Mouse (Mus musculus) MEL (cell line): ENCODE measurements around the gene Pigo. TPM values are rescaled to one million over a fixed set of nuclear protein-coding genes. Genes with fewer than 3 reads are reported as not detected.

ENCODE experiments used
- DNase-seq: peaks from one replicate; pipeline ENCODE4 v3.0.0; 2011; ENCODE audit warnings: low read depth, low spot score
- H3K27ac ChIP-seq: 2 replicates; pipeline ENCODE4 v1.5.1; 2012; ENCODE audit warnings: low read depth, mild to moderate bottlenecking, control low read depth, low read length, moderate library complexity; ENCODE audit not compliant: control insufficient read depth
- H3K27me3 ChIP-seq, 2 experiments: fragments of 150-350 bp in 1 of 2; sonication (generic) in 1 of 2; 2 replicates each; pipeline ENCODE4 v1.6.1; 2012; ENCODE audit warnings: low read length in 2 of 2, mild to moderate bottlenecking in 2 of 2, improper control_type of control experiment in 1 of 2, moderate library complexity in 1 of 2; ENCODE audit not compliant: insufficient read depth in 2 of 2, control insufficient read depth in 1 of 2
- H3K36me3 ChIP-seq, 2 experiments: 2 replicates each; pipeline ENCODE4 v1.6.1; 2012 to 2014; ENCODE audit warnings: low read length in 2 of 2, improper control_type of control experiment in 1 of 2, inconsistent platforms in 1 of 2, mild to moderate bottlenecking in 1 of 2; ENCODE audit not compliant: insufficient read depth in 2 of 2, control insufficient read depth in 1 of 2
- H3K4me1 ChIP-seq, 2 experiments: fragments of 150-350 bp in 1 of 2; sonication (generic) in 1 of 2; 2 replicates each; pipeline ENCODE4 v1.6.1; 2012; ENCODE audit warnings: low read length in 2 of 2, improper control_type of control experiment in 1 of 2, mild to moderate bottlenecking in 1 of 2; ENCODE audit not compliant: insufficient read depth in 2 of 2, control insufficient read depth in 1 of 2
- H3K4me3 ChIP-seq, 2 experiments: fragments of 150-350 bp in 1 of 2; sonication (generic) in 1 of 2; 2 replicates each; pipeline ENCODE4 v1.5.1; 2012; ENCODE audit warnings: low read depth in 2 of 2, low read length in 2 of 2, mild to moderate bottlenecking in 2 of 2, moderate library complexity in 2 of 2, control low read depth in 1 of 2, improper control_type of control experiment in 1 of 2; ENCODE audit not compliant: control insufficient read depth in 1 of 2, insufficient read depth in 1 of 2
- H3K79me2 ChIP-seq: 2 replicates; pipeline ENCODE4 v1.6.1; 2012; ENCODE audit warnings: mild to moderate bottlenecking, low read length, moderate library complexity; ENCODE audit not compliant: control insufficient read depth, poor library complexity, insufficient read depth
- H3K9ac ChIP-seq: 2 replicates; pipeline ENCODE4 v1.6.1; 2012; ENCODE audit warnings: low read depth, mild to moderate bottlenecking, control low read depth, low read length, moderate library complexity; ENCODE audit not compliant: control insufficient read depth, poor library complexity, severe bottlenecking
- H3K9me3 ChIP-seq: fragments of 150-350 bp; sonication (generic); replicated peaks from 2 replicates; pipeline ENCODE4 v1.6.1; 2012; ENCODE audit warnings: mild to moderate bottlenecking, low read length, improper control_type of control experiment, moderate library complexity; ENCODE audit not compliant: insufficient read depth
- CHD2 ChIP-seq: IDR thresholded peaks from 2 replicates; pipeline ENCODE4 v1.6.1; 2011; ENCODE audit warnings: low read length, improper control_type of control experiment
- CTCF ChIP-seq, 3 experiments: IDR thresholded peaks in 2 of 3; conservative IDR thresholded peaks in 1 of 3; 2 replicates each; pipeline ENCODE4 v1.5.1; 2011 to 2012; ENCODE audit warnings: low read length in 3 of 3, low read depth in 2 of 3, mild to moderate bottlenecking in 2 of 3, improper control_type of control experiment in 1 of 3, inconsistent platforms in 1 of 3, mixed read lengths in 1 of 3, moderate library complexity in 1 of 3; ENCODE audit not compliant: control insufficient read depth in 1 of 3, insufficient read depth in 1 of 3, poor library complexity in 1 of 3, severe bottlenecking in 1 of 3
- E2F4 ChIP-seq: IDR thresholded peaks from 2 replicates; pipeline ENCODE4 v1.6.1; 2011; ENCODE audit warnings: low read depth, low read length, improper control_type of control experiment, borderline replicate concordance
- ELF1 ChIP-seq: IDR thresholded peaks from 2 replicates; pipeline ENCODE4 v1.6.1; 2014; ENCODE audit warnings: low read depth, mild to moderate bottlenecking, inconsistent platforms, low read length, improper control_type of control experiment, moderate library complexity
- EP300 ChIP-seq, 2 experiments: IDR thresholded peaks; 2 replicates each; pipeline ENCODE4 v1.6.1; 2011; ENCODE audit warnings: improper control_type of control experiment in 2 of 2, low read length in 2 of 2, low read depth in 1 of 2, mild to moderate bottlenecking in 1 of 2
- ETS1 ChIP-seq: IDR thresholded peaks from 2 replicates; pipeline ENCODE4 v1.6.1; 2012; ENCODE audit warnings: low read depth, mild to moderate bottlenecking, inconsistent platforms, low read length, improper control_type of control experiment, moderate library complexity
- GABPA ChIP-seq: IDR thresholded peaks from 2 replicates; pipeline ENCODE4 v1.6.1; 2012; ENCODE audit warnings: low read depth, mild to moderate bottlenecking, inconsistent platforms, low read length, improper control_type of control experiment, moderate library complexity
- GATA1 ChIP-seq: IDR thresholded peaks from 2 replicates; pipeline ENCODE4 v1.6.1; 2011; ENCODE audit warnings: low read depth, low read length, improper control_type of control experiment
- HCFC1 ChIP-seq: IDR thresholded peaks from 2 replicates; pipeline ENCODE4 v1.6.1; 2012; ENCODE audit warnings: low read depth, mild to moderate bottlenecking, inconsistent platforms, low read length, improper control_type of control experiment, moderate library complexity
- JUND ChIP-seq: IDR thresholded peaks from 2 replicates; pipeline ENCODE4 v1.6.1; 2011; ENCODE audit warnings: low read depth, mild to moderate bottlenecking, improper control_type of control experiment, low read length
- KAT2A ChIP-seq: conservative IDR thresholded peaks from 2 replicates; pipeline ENCODE4 v1.6.1; 2012; ENCODE audit warnings: low read depth, low read length, improper control_type of control experiment, inconsistent platforms
- MAX ChIP-seq: IDR thresholded peaks from 2 replicates; pipeline ENCODE4 v1.6.1; 2011; ENCODE audit warnings: low read length, improper control_type of control experiment
- MAZ ChIP-seq: IDR thresholded peaks from 2 replicates; pipeline ENCODE4 v1.6.1; 2012; ENCODE audit warnings: low read depth, mild to moderate bottlenecking, inconsistent platforms, low read length, improper control_type of control experiment
- MEF2A ChIP-seq: IDR thresholded peaks from 2 replicates; pipeline ENCODE4 v1.6.1; 2014; ENCODE audit warnings: low read depth, mild to moderate bottlenecking, inconsistent platforms, low read length, improper control_type of control experiment; ENCODE audit not compliant: poor library complexity, insufficient replicate concordance, severe bottlenecking; ENCODE audit errors: extremely low read depth
- MXI1 ChIP-seq: IDR thresholded peaks from 2 replicates; pipeline ENCODE4 v1.6.1; 2011; ENCODE audit warnings: mild to moderate bottlenecking, low read depth, low read length, improper control_type of control experiment
- MYC ChIP-seq: IDR thresholded peaks from 2 replicates; pipeline ENCODE4 v1.6.1; 2011; ENCODE audit warnings: low read depth, mild to moderate bottlenecking, low read length, improper control_type of control experiment, moderate library complexity
- NELFE ChIP-seq: IDR thresholded peaks from 2 replicates; pipeline ENCODE4 v1.6.1; 2011; ENCODE audit warnings: low read depth, low read length, improper control_type of control experiment
- NRF1 ChIP-seq: IDR thresholded peaks from 2 replicates; pipeline ENCODE4 v1.6.1; 2014; ENCODE audit warnings: low read depth, mild to moderate bottlenecking, inconsistent platforms, low read length, improper control_type of control experiment, moderate library complexity; ENCODE audit not compliant: poor library complexity, insufficient read depth, severe bottlenecking
- POLR2A ChIP-seq, 2 experiments: IDR thresholded peaks; 2 replicates each; pipeline ENCODE4 v1.6.1; 2011 to 2012; ENCODE audit warnings: low read length in 2 of 2, mild to moderate bottlenecking in 2 of 2, control low read depth in 1 of 2, improper control_type of control experiment in 1 of 2, low read depth in 1 of 2, moderate library complexity in 1 of 2; ENCODE audit not compliant: control insufficient read depth in 1 of 2, insufficient read depth in 1 of 2, poor library complexity in 1 of 2
- SIN3A ChIP-seq: IDR thresholded peaks from 2 replicates; pipeline ENCODE4 v1.6.1; 2012; ENCODE audit warnings: low read length, improper control_type of control experiment, inconsistent platforms
- TAL1 ChIP-seq: IDR thresholded peaks from 2 replicates; pipeline ENCODE4 v1.6.1; 2012; ENCODE audit warnings: mild to moderate bottlenecking, inconsistent platforms, low read length, moderate library complexity, mixed read lengths
- UBTF ChIP-seq: IDR thresholded peaks from 2 replicates; pipeline ENCODE4 v1.6.1; 2012; ENCODE audit warnings: low read depth, mild to moderate bottlenecking, inconsistent platforms, low read length, improper control_type of control experiment, moderate library complexity, borderline replicate concordance; ENCODE audit not compliant: insufficient read depth
- USF1 ChIP-seq: IDR thresholded peaks from 2 replicates; pipeline ENCODE4 v1.6.1; 2014; ENCODE audit warnings: low read depth, mild to moderate bottlenecking, inconsistent platforms, low read length, improper control_type of control experiment, moderate library complexity
- USF2 ChIP-seq, 2 experiments: IDR thresholded peaks; 2 replicates each; pipeline ENCODE4 v1.6.1; 2011 to 2012; ENCODE audit warnings: improper control_type of control experiment in 2 of 2, low read length in 2 of 2, borderline replicate concordance in 1 of 2, inconsistent platforms in 1 of 2, low read depth in 1 of 2, mild to moderate bottlenecking in 1 of 2; ENCODE audit not compliant: insufficient read depth in 1 of 2
- ZC3H11A ChIP-seq: IDR thresholded peaks from 2 replicates; pipeline ENCODE4 v1.6.1; 2012; ENCODE audit warnings: low read depth, mild to moderate bottlenecking, inconsistent platforms, low read length, improper control_type of control experiment
- ZKSCAN1 ChIP-seq: IDR thresholded peaks from 2 replicates; pipeline ENCODE4 v1.6.1; 2012; ENCODE audit warnings: low read depth, mild to moderate bottlenecking, inconsistent platforms, low read length, improper control_type of control experiment, moderate library complexity
- ZMIZ1 ChIP-seq: IDR thresholded peaks from 2 replicates; pipeline ENCODE4 v1.6.1; 2012; ENCODE audit warnings: low read depth, mild to moderate bottlenecking, inconsistent platforms, low read length, improper control_type of control experiment, moderate library complexity
- polyA plus RNA-seq, 2 experiments: library from polyadenylated mRNA; stranded (reverse) in 1 of 2; unstranded in 1 of 2; fragments of >175 nt in 1 of 2; fragments of >200 nt in 1 of 2; gene quantifications; 2 replicates each; pipeline versions ENCODE4 v1.2.1 to v1.2.4; 2012; ENCODE audit warnings: low replicate concordance in 2 of 2, low read depth in 1 of 2; ENCODE audit not compliant: insufficient read length in 2 of 2, insufficient read depth in 1 of 2, missing spikeins in 1 of 2
- total RNA-seq: library from RNA; depleted of rRNA; stranded (reverse); fragments of 300-350 nt; gene quantifications from 2 replicates; pipeline ENCODE4 v1.2.3, GENCODE M21; 2012

The Pigo gene
- total and polyA plus RNA-seq, 3 experiments = 22.3 to 36.1 TPM; not detected in 1

GRCm38 (mm10) chr4:42999451-43000140 lies 26.0 kb downstream of the Pigo start:
- Histone ChIP-seq H3K9me3 (no peaks in the 10 kb centered on the region), H3K79me2 (peaks cover 36% of the 10 kb centered on the region), H3K9ac (peak overlapping the region; percentile 83), H3K4me3 (peak overlapping the region; percentile 68 to 78), H3K36me3 (peaks cover 17 to 25% of the 10 kb centered on the region in 2 experiments), H3K4me1 (peaks cover 3 to 13% of the 10 kb centered on the region in 2 experiments; a peak in 3 of 4 replicates), H3K27me3 (no peaks in the 10 kb centered on the region), H3K27ac (peak overlapping the region; percentile 91)
- peak; percentile 87 for DNase-seq
- peak; percentile 59 to 69; a peak in 1 of 4 replicates for TF ChIP-seq POLR2A (IDR thresholded peaks at IDR 0.05; ENCODE audit: control insufficient read depth in 1 of 2, insufficient read depth in 1 of 2, low read depth in 1 of 2, low read length in 2 of 2, poor library complexity in 1 of 2)
- peak; percentile 80; the same call in 1 of the 2 replicates for TF ChIP-seq SIN3A
- TF ChIP-seq TAL1 = no peak
- no peak for TF ChIP-seq NRF1
- TF ChIP-seq ELF1 = 0 out of 2 replicates have a peak, but pooled peaks have one; percentile 30
- TF ChIP-seq ZC3H11A = no peak
- no peak for TF ChIP-seq E2F4
- TF ChIP-seq MEF2A = no peak
- TF ChIP-seq GABPA = no peak
- no peak for TF ChIP-seq JUND
- no peak; the same call in 1 of the 2 replicates for TF ChIP-seq KAT2A
- TF ChIP-seq UBTF = 0 out of 2 replicates have a peak, but pooled peaks have one; percentile 46
- peak; percentile 80; the same call in 1 of the 2 replicates for TF ChIP-seq MAX
- no peak for TF ChIP-seq ETS1
- TF ChIP-seq HCFC1 = peak; percentile 61
- no peak for TF ChIP-seq MAZ
- no peak for TF ChIP-seq CHD2
- TF ChIP-seq CTCF (IDR thresholded peaks at IDR 0.05 in 2 of 3, conservative IDR thresholded peaks at IDR 0.05 in 1 of 3; ENCODE audit: control insufficient read depth in 1 of 3, insufficient read depth in 1 of 3, low read depth in 2 of 3, low read length in 3 of 3, poor library complexity in 1 of 3, severe bottlenecking in 1 of 3) = peak in 2 of 3 experiments; percentile 26 to 53; a peak in 5 of 6 replicates
- no peak for TF ChIP-seq GATA1
- peak; percentile 88 for TF ChIP-seq USF1
- TF ChIP-seq MYC = no peak; the same call in 1 of the 2 replicates
- TF ChIP-seq EP300 (IDR thresholded peaks at IDR 0.05; ENCODE audit: low read depth in 1 of 2, low read length in 2 of 2) = no peak
- TF ChIP-seq ZKSCAN1 = no peak
- TF ChIP-seq MXI1 = peak; percentile 98
- peak; percentile 51; the same call in 1 of the 2 replicates for TF ChIP-seq NELFE
- no peak for TF ChIP-seq USF2 (IDR thresholded peaks at IDR 0.05; ENCODE audit: borderline replicate concordance in 1 of 2, insufficient read depth in 1 of 2, low read depth in 1 of 2, low read length in 2 of 2)
- peak; percentile 56; the same call in 1 of the 2 replicates for TF ChIP-seq ZMIZ1
